Mouse (Mus musculus) stomach, adult 2 months (tissue): ENCODE measurements around the gene Slc25a12. TPM values are rescaled to one million over a fixed set of nuclear protein-coding genes. Genes with fewer than 3 reads are reported as not detected.

ENCODE experiments used
- polyA plus RNA-seq: library from polyadenylated mRNA; depleted of rRNA; stranded (reverse); fragments of >200 nt; gene quantifications from 2 replicates; pipeline ENCODE4 v1.2.3, GENCODE M21; 2012; rRNA removed

Slc25a12 gene
- polyA plus RNA-seq, result 19.4 and 21.1 TPM in 2 replicates

DNA sequence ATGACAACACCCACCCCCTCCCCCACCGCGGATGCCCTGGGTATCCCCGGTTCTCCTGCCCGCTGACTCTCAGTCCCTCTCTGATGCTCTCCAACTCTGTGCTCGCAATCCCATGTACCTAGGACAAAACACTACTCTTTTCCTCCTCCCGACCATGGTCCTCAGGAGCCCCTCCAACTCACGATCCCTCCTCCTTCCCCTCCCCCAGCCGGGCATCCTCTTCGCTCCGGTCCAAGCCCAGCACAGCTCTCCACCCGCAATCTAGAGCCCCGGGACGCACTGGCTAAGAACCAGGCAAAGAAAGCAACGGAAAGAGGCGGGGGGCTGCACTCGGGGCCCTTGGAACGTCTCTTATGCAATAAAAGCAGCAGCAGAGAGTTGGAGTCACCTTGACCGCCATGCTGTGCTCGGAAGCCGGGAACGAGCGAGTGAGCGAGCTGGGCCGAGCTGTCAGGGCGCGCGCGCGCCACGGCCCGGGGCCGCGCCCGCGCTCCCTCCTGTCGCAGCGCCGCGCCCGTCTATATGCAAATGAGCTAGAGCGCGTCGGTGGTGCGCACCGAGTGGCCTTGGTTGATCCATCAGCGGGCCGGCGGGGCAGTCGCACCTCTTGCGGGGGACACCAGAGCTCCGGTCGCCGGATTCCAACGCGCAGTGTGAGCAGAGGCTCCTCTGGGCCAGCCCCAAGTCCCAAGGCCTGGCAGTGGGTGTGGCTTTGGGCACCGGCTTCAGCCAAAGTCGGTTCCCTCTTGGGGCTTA is at the start of gene Slc25a12:
Slc25a12 (minus strand) TSS at position 625 of the 756 bp plus-strand sequence.

DNA sequence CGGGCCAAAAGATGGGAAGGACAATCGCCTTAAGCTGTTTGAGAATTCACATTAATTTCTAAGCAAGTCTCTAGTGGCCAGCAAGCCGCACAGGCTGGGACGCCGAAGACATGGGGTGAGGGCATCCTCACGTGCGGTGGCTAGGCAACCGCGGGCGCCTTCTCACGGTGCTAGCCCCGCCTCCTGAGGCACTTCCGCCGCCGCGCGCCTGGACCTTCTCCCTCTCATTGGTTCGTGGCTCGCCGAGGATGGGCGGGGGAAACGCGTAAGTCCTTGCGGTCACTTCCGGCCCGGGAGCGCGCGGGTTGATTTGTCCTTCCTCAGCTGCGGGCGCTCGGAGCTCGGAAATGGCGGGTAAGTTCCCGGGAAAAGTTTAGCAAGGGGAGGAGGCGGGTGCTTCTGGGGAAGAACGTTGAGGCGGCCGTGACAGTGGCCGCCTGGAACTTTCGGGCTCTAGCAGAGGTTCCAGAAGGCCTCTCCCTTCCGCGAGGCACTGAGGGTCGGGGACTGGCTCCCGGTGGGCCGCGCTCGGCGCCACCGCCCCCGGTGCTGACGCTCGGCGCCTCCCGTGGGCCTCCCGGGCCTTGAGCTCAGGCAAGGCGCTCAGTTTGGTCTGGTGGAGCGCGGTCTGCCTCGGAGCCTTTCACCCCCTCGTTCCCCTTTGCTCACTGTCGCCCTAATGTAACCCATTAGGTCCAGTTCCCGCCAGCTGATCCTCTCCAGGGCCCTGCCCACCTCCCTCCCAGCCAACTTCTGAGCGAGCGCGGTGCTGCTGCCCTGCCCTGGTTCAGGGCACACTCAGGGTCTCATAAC is 21.6 kb upstream of the Slc25a12 start, which contains the start of gene Hat1:
Hat1 (plus strand) TSS at position 8 of the 813 bp plus-strand sequence.

Other genes with a start within 250 kb of the Slc25a12 start
- 15.3 and 17.6 TPM in 2 replicates for gene Cybrd1, start 249.8 kb downstream of the Slc25a12 start, polyA plus RNA-seq
- 1.5 and 3.1 TPM in 2 replicates for gene Dync1i2, start 156.0 kb downstream of the Slc25a12 start, polyA plus RNA-seq
- 0.25 and 0.36 TPM in 2 replicates for gene Hat1, start 21.2 kb upstream of the Slc25a12 start, polyA plus RNA-seq
- 1.8 and 3.8 TPM in 2 replicates for gene Metap1d, start 85.5 kb upstream of the Slc25a12 start, polyA plus RNA-seq
- 0.27 and 1.1 TPM in 2 replicates for gene Dlx1, start 160.4 kb upstream of the Slc25a12 start, polyA plus RNA-seq
- 0.27 and 0.29 TPM in 2 replicates for gene Dlx2, start 179.0 kb upstream of the Slc25a12 start, polyA plus RNA-seq